Mouse (Mus musculus) liver, embryonic 14.5 days (tissue): ENCODE data around the gene Nek9. TPM values are rescaled to one million over a fixed set of nuclear protein-coding genes. Genes with fewer than 3 reads are reported as not detected.

Experiments used
- ATAC-seq: fragments of 200-750 bp; cut with Nextera tagmentation; 2 replicates; pipeline ENCODE4 v1.8.0; 2017; ENCODE audit warnings: moderate number of reproducible peaks, mild to moderate bottlenecking, moderate library complexity; ENCODE audit not compliant: insufficient read depth
- DNase-seq, 3 experiments: peaks; one replicate each; pipeline ENCODE4 v3.0.0-alpha.2; 2012 to 2013; ENCODE audit warnings: low read depth in 3 of 3, low spot score in 3 of 3
- H3K27ac ChIP-seq: fragments of 300-500 bp; sonication (generic); 2 replicates; pipeline ENCODE4 v1.5.1; 2014; ENCODE audit warnings: moderate library complexity, mild to moderate bottlenecking, control low read depth, inconsistent platforms
- H3K27me3 ChIP-seq: fragments of 300-500 bp; sonication (generic); 2 replicates; pipeline ENCODE4 v1.6.1; 2014; ENCODE audit warnings: mild to moderate bottlenecking, low read length, moderate library complexity; ENCODE audit not compliant: control insufficient read depth, insufficient read depth
- H3K36me3 ChIP-seq: fragments of 300-500 bp; sonication (generic); replicated peaks from 2 replicates; pipeline ENCODE4 v1.6.1; 2014; ENCODE audit warnings: low read depth; ENCODE audit not compliant: control insufficient read depth, insufficient read depth
- H3K4me1 ChIP-seq, 2 experiments: fragments of 200-500 bp in 1 of 2; fragments of 300-500 bp in 1 of 2; sonication (generic) in 1 of 2; replicated peaks; 2 replicates each; pipeline ENCODE4 v1.6.1; 2012 to 2014; ENCODE audit warnings: antibody characterized with exemption in 1 of 2, inconsistent platforms in 1 of 2, low read length in 1 of 2; ENCODE audit not compliant: control insufficient read depth in 2 of 2, insufficient read depth in 2 of 2
- H3K4me2 ChIP-seq: fragments of 300-500 bp; sonication (generic); 2 replicates; pipeline ENCODE4 v1.6.1; 2014; ENCODE audit warnings: low read depth, mild to moderate bottlenecking, control low read depth, moderate library complexity
- H3K4me3 ChIP-seq, 2 experiments: fragments of 200-500 bp in 1 of 2; fragments of 300-500 bp in 1 of 2; sonication (generic) in 1 of 2; 2 replicates each; pipeline ENCODE4 v1.5.1; 2012 to 2014; ENCODE audit warnings: low read depth in 2 of 2, low read length in 2 of 2, mild to moderate bottlenecking in 2 of 2, control low read depth in 1 of 2, inconsistent platforms in 1 of 2, moderate library complexity in 1 of 2; ENCODE audit not compliant: insufficient read depth in 1 of 2
- H3K9ac ChIP-seq: fragments of 300-500 bp; sonication (generic); replicated peaks from 2 replicates; pipeline ENCODE4 v1.6.1; 2014; ENCODE audit warnings: mild to moderate bottlenecking, control low read depth, moderate library complexity
- H3K9me3 ChIP-seq: fragments of 300-500 bp; sonication (generic); 2 replicates; pipeline ENCODE4 v1.6.1; 2016; ENCODE audit warnings: low read length, mixed read lengths; ENCODE audit not compliant: control insufficient read depth
- CTCF ChIP-seq: IDR thresholded peaks from 2 replicates; pipeline ENCODE4 v1.5.1; 2016; ENCODE audit warnings: antibody characterized with exemption, low read depth, control low read depth
- EP300 ChIP-seq: IDR thresholded peaks from 2 replicates; pipeline ENCODE4 v1.6.1; 2016; ENCODE audit warnings: antibody characterized with exemption, low read depth
- WGBS: fragments of 180-500 bp; shearing (Covaris S2); extraction: QIAGEN DNeasy Blood & Tissue Kit; methylation state at CpG from one replicate; pipeline ENCODE4 v1.1.7; 2014; ENCODE audit not compliant: insufficient replicate concordance; 5-methylcytosine and 5-hydroxymethylcytosine counted together
- polyA plus RNA-seq, 2 experiments: library from polyadenylated mRNA; depleted of rRNA in 1 of 2; stranded (reverse) in 1 of 2; unstranded in 1 of 2; fragments of >200 nt; fragmentation: Nextera tagmentation in 1 of 2; extraction: Ambion mirVana in 1 of 2; gene quantifications; 2 replicates each; pipeline versions ENCODE4 v1.2.1 to v1.2.3; 2012 to 2014

The Nek9 gene
- polyA plus RNA-seq, 2 experiments = 4.1 to 8.8 TPM

GRCm38 (mm10) chr12:85362510-85362909 lies 23.3 kb upstream of the Nek9 start:
- no peak overlapping the region for H3K4me3 ChIP-seq
- TF ChIP-seq EP300 (no peak), CTCF (no peak)
- DNase-seq = no peak
- no peaks in the 10 kb centered on the region for H3K9me3 ChIP-seq
- WGBS = 65% methylated on average over 4 of the region's 4 CpGs
- H3K4me1 ChIP-seq = 0 out of 4 replicates have a peak, but pooled peaks cover 0 to 4% of the 10 kb centered on the region in 2 experiments
- no peak overlapping the region for H3K27ac ChIP-seq
- no peak for ATAC-seq
- H3K36me3 ChIP-seq = no peaks in the 10 kb centered on the region
- no peak overlapping the region for H3K9ac ChIP-seq
- no peak overlapping the region for H3K4me2 ChIP-seq
- no peaks in the 10 kb centered on the region for H3K27me3 ChIP-seq

- H3K9ac ChIP-seq = no peak overlapping the region
- no peak overlapping the region for H3K27ac ChIP-seq
- no peaks in the 10 kb centered on the region for H3K27me3 ChIP-seq
- H3K4me3 ChIP-seq = no peak overlapping the region
- H3K9me3 ChIP-seq = no peaks in the 10 kb centered on the region
- no peaks in the 10 kb centered on the region for H3K36me3 ChIP-seq
- no peak for TF ChIP-seq CTCF
- no peak for TF ChIP-seq EP300
- DNase-seq (no peak), ATAC-seq (no peak)
- H3K4me2 ChIP-seq = no peak overlapping the region
- 0 out of 4 replicates have a peak, but pooled peaks cover 0 to 4% of the 10 kb centered on the region in 2 experiments for H3K4me1 ChIP-seq
Observed at GRCm38 (mm10) chr12:85361580-85361979, 22.4 kb upstream of the Nek9 start.

GRCm38 (mm10) chr12:85361165-85361564 lies 22.0 kb upstream of the Nek9 start:
- no peak for DNase-seq
- Histone ChIP-seq H3K4me3 (no peak overlapping the region), H3K36me3 (no peaks in the 10 kb centered on the region), H3K9ac (no peak overlapping the region), H3K9me3 (no peaks in the 10 kb centered on the region), H3K4me1 (0 out of 4 replicates have a peak, but pooled peaks cover 0 to 4% of the 10 kb centered on the region in 2 experiments), H3K4me2 (no peak overlapping the region), H3K27ac (no peak overlapping the region), H3K27me3 (no peaks in the 10 kb centered on the region)
- ATAC-seq = no peak
- WGBS = 81% methylated on average over 3 of the region's 3 CpGs
- TF ChIP-seq CTCF (no peak), EP300 (no peak)

- H3K4me3 ChIP-seq = no peak overlapping the region
Observed at GRCm38 (mm10) chr12:85354061-85354460, 14.9 kb upstream of the Nek9 start.

GRCm38 (mm10) chr12:85350407-85351232 lies 11.5 kb upstream of the Nek9 start:
- H3K4me3 ChIP-seq = no peak overlapping the region
- peaks cover 0 to 2% of the 10 kb centered on the region in 2 experiments; a peak in 1 of 4 replicates for H3K4me1 ChIP-seq
- H3K4me2 ChIP-seq = no peak overlapping the region
- ATAC-seq (no peak), DNase-seq (no peak)
- H3K27ac ChIP-seq = no peak overlapping the region
- WGBS = 62% methylated on average over 10 of the region's 10 CpGs
- H3K9me3 ChIP-seq = no peaks in the 10 kb centered on the region
- TF ChIP-seq EP300 = no peak
- no peak overlapping the region for H3K9ac ChIP-seq
- H3K27me3 ChIP-seq = no peaks in the 10 kb centered on the region
- peaks cover 23% of the 10 kb centered on the region for H3K36me3 ChIP-seq

More at GRCm38 (mm10) chr12:85354061-85354460, 14.9 kb upstream of the Nek9 start:
- TF ChIP-seq CTCF (no peak), EP300 (no peak)
- no peak overlapping the region for H3K27ac ChIP-seq
- H3K4me1 ChIP-seq = no peaks in the 10 kb centered on the region
- H3K27me3 ChIP-seq = no peaks in the 10 kb centered on the region
- H3K9me3 ChIP-seq = no peaks in the 10 kb centered on the region
- WGBS = 74% methylated on average over 3 of the region's 3 CpGs
- DNase-seq = no peak
- no peak overlapping the region for H3K4me2 ChIP-seq
- H3K36me3 ChIP-seq = peaks cover 13% of the 10 kb centered on the region
- no peak overlapping the region for H3K9ac ChIP-seq
- no peak for ATAC-seq
